In genomic region chr3:104639749-104640368, GRCm38 (mm10) we compare ENCODE assay signal across 7 mouse cellular contexts. TPM values are rescaled to one million over a fixed set of nuclear protein-coding genes. Genes with fewer than 3 reads are reported as not detected.
DNase-seq lines count a peak whose midpoint lies in the region; ATAC-seq and TF ChIP-seq lines count a peak whose summit lies in the region.

No protein-coding gene starts in this region.

- H3K4me1 ChIP-seq in testis, adult 2 months (ENCODE audit: control insufficient read depth, insufficient read depth, low read length), result peaks cover 11% of the 10 kb centered on the region
- H3K4me1 ChIP-seq in forebrain, embryonic 14.5 days (ENCODE audit: control insufficient read depth, insufficient read depth, low read length), result peaks cover 5% of the 10 kb centered on the region; the same call in 1 of the 2 replicates
- peaks cover 64% of the 10 kb centered on the region for H3K4me1 ChIP-seq in liver, embryonic 12.5 days

- no peak for TF ChIP-seq POLR2A in testis, adult 2 months (IDR thresholded peaks at IDR 0.05; ENCODE audit: control insufficient read depth, low read depth, low read length)

- H3K27me3 ChIP-seq in testis, adult 2 months (ENCODE audit: control insufficient read depth, insufficient read depth, low read length), result no peaks in the 10 kb centered on the region
- H3K27me3 ChIP-seq in forebrain, embryonic 14.5 days (replicated peaks; ENCODE audit: control insufficient read depth, insufficient read depth, low read length), result no peaks in the 10 kb centered on the region
- no peaks in the 10 kb centered on the region for H3K27me3 ChIP-seq in liver, embryonic 12.5 days (replicated peaks)

- peak overlapping the region; percentile 91; the same call in 1 of the 2 replicates for H3K27ac ChIP-seq in testis, adult 2 months (ENCODE audit: control insufficient read depth, insufficient read depth, low read depth, low read length)
- no peak overlapping the region for H3K27ac ChIP-seq in forebrain, embryonic 14.5 days (ENCODE audit: low read depth, low read length)
- peak overlapping the region; percentile 90 for H3K27ac ChIP-seq in liver, embryonic 12.5 days

- no peak overlapping the region for H3K9ac ChIP-seq in forebrain, embryonic 14.5 days (ENCODE audit: low read length)
- H3K9ac ChIP-seq in liver, embryonic 12.5 days, result peak overlapping the region; percentile 99

- DNase-seq in testis, postnatal 10 days (ENCODE audit: low spot score), result no peak
- DNase-seq in forebrain, embryonic 14.5 days (ENCODE audit: low spot score), result no peak
- no peak for DNase-seq in layer of hippocampus, adult 9-10 months (ENCODE audit: low spot score)

- ATAC-seq in forebrain, embryonic 14.5 days, result no peak
- ATAC-seq in liver, embryonic 12.5 days, result no peak
- ATAC-seq in megakaryocyte-erythroid progenitor cell, adult 5-6 weeks (replicated peaks; ENCODE audit: low FRiP score, low TSS enrichment, poor library complexity, severe bottlenecking), result no peak
- no peak for ATAC-seq in frontal cortex, adult (ENCODE audit: low TSS enrichment)

- H3K9me3 ChIP-seq in forebrain, embryonic 14.5 days (replicated peaks; ENCODE audit: control insufficient read depth, low read length), result no peaks in the 10 kb centered on the region
- H3K9me3 ChIP-seq in liver, embryonic 12.5 days (replicated peaks), result no peaks in the 10 kb centered on the region

- peak overlapping the region; percentile 90 for H3K4me2 ChIP-seq in forebrain, embryonic 14.5 days (ENCODE audit: low read length)
- peak overlapping the region; percentile 93 for H3K4me2 ChIP-seq in liver, embryonic 12.5 days

- 13% methylated on average over 10 of the region's 10 CpGs for WGBS in forebrain, embryonic 14.5 days
- 8% methylated on average over 10 of the region's 10 CpGs for WGBS in liver, embryonic 12.5 days (ENCODE audit: insufficient replicate concordance)

- H3K4me3 ChIP-seq in testis, adult 2 months (ENCODE audit: control insufficient read depth, low read depth, low read length), result peak overlapping the region; percentile 95
- H3K4me3 ChIP-seq in forebrain, embryonic 14.5 days (ENCODE audit: low read depth, low read length), result peak overlapping the region; percentile 83
- H3K4me3 ChIP-seq in liver, embryonic 12.5 days, result peak overlapping the region; percentile 98

- H3K36me3 ChIP-seq in testis, adult 2 months (ENCODE audit: control insufficient read depth, insufficient read depth, low read length), result no peaks in the 10 kb centered on the region
- no peaks in the 10 kb centered on the region for H3K36me3 ChIP-seq in forebrain, embryonic 14.5 days (ENCODE audit: control insufficient read depth, insufficient read depth, low read length)
- H3K36me3 ChIP-seq in liver, embryonic 12.5 days, result peaks cover 6% of the 10 kb centered on the region; the same call in 1 of the 2 replicates

- TF ChIP-seq CTCF in testis, adult 2 months (IDR thresholded peaks at IDR 0.05; ENCODE audit: control insufficient read depth, insufficient read depth, insufficient replicate concordance, low read depth, low read length), result no peak

RNA-seq across cellular contexts. Expression of gene Slc16a1, which starts 1.4 kb away (rescaled TPM):
- polyA plus RNA-seq in testis, adult 2 months (2012; rRNA removed), result 9.9 and 11.6 TPM in 2 replicates
- polyA plus RNA-seq in forebrain, embryonic 14.5 days (2014; fragmentation: Nextera tagmentation; extraction: Ambion mirVana), result 18.1 and 21.2 TPM in 2 replicates
- polyA plus RNA-seq in liver, embryonic 12.5 days (2016; fragmentation: Nextera tagmentation; extraction: Ambion mirVana), result 95.7 and 96.9 TPM in 2 replicates
- 76.1 and 80.4 TPM in 2 replicates for total RNA-seq in megakaryocyte-erythroid progenitor cell, adult 5-6 weeks (2014; fragmentation: Nextera tagmentation)
- total RNA-seq in megakaryocyte-erythroid progenitor cell, adult 5-6 weeks (2017), result 137 and 154 TPM in 2 replicates
